In the genomic region with DNA sequence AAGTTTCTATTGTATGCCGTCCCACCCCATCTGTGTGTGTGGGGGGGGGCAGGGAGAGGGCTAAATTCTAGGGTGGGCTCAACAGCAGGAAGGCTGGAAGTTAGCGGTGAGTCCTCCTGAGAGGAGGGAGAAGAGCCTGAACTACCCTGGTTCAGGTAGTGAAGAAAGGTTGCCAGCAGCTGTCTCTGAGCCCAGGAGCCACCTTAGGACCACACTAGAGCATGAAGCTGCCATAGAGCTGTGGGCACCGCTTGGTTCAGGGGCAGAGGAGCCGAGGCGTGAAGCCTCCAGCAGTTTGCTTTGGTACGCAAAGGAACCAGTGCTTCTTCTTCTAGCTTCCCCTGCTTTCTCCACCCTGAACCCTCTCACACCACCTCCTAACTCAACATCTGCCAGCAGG, we compare ENCODE assay signal across 11 mouse cellular contexts. TPM values are rescaled to one million over a fixed set of nuclear protein-coding genes. Genes with fewer than 3 reads are reported as not detected.
DNase-seq lines count a peak whose midpoint lies in the region; ATAC-seq and TF ChIP-seq lines count a peak whose summit lies in the region.
"Had no signal": no experiment of that assay in that cellular context is flagged by ENCODE, and none has a peak within 500 bp of the region (broad histone marks: within the 10 kb centered on the region; RNA-seq: fewer than 3 reads in every experiment).

No protein-coding gene starts in this region.

- 46% methylated on average over 6 of the region's 6 CpGs for WGBS in heart, embryonic 11.5 days (ENCODE audit: insufficient replicate concordance)
- 44% methylated on average over 6 of the region's 6 CpGs for WGBS in midbrain, embryonic 10.5 days
- WGBS in midbrain, postnatal 0 days = 51% methylated on average over 6 of the region's 6 CpGs
- WGBS in limb, embryonic 14.5 days = 57% methylated on average over 6 of the region's 6 CpGs
- 49% methylated on average over 6 of the region's 6 CpGs for WGBS in stomach, embryonic 15.5 days
- WGBS in cerebellum, adult 2 months = 58% methylated on average over 6 of the region's 6 CpGs

- H3K4me2 ChIP-seq in heart, embryonic 11.5 days = peak overlapping the region; percentile 56
- no peak overlapping the region for H3K4me2 ChIP-seq in midbrain, postnatal 0 days (ENCODE audit: low read depth, low read length, poor library complexity, severe bottlenecking)
- H3K4me2 ChIP-seq in limb, embryonic 14.5 days (replicated peaks; ENCODE audit: low read depth, low read length, severe bottlenecking) = peak overlapping the region; percentile 39
- H3K4me2 ChIP-seq in stomach, embryonic 15.5 days = peak overlapping the region; percentile 44

- peaks cover 71% of the 10 kb centered on the region for H3K4me1 ChIP-seq in heart, embryonic 11.5 days (ENCODE audit: control insufficient read depth, insufficient read depth, low read length)
- peaks cover 100% of the 10 kb centered on the region for H3K4me1 ChIP-seq in midbrain, embryonic 10.5 days
- H3K4me1 ChIP-seq in midbrain, postnatal 0 days (ENCODE audit: insufficient read depth, low read length) = peaks cover 15% of the 10 kb centered on the region; the same call in 1 of the 2 replicates
- H3K4me1 ChIP-seq in limb, embryonic 14.5 days (ENCODE audit: control insufficient read depth, insufficient read depth, low read length) = peaks cover 49% of the 10 kb centered on the region
- peaks cover 64% of the 10 kb centered on the region for H3K4me1 ChIP-seq in stomach, embryonic 15.5 days
- H3K4me1 ChIP-seq in cerebellum, adult 2 months (ENCODE audit: control insufficient read depth, insufficient read depth, low read length) = peaks cover 11% of the 10 kb centered on the region

- no peak for TF ChIP-seq CTCF in midbrain, postnatal 0 days (IDR thresholded peaks at IDR 0.05)
- TF ChIP-seq CTCF in cerebellum, adult 2 months (IDR thresholded peaks at IDR 0.05; ENCODE audit: borderline replicate concordance, insufficient read depth, low read depth, low read length) = no peak

- no peaks in the 10 kb centered on the region for H3K36me3 ChIP-seq in heart, embryonic 11.5 days (ENCODE audit: control insufficient read depth, insufficient read depth, low read length)
- peaks cover 32% of the 10 kb centered on the region for H3K36me3 ChIP-seq in midbrain, embryonic 10.5 days
- no peaks in the 10 kb centered on the region for H3K36me3 ChIP-seq in midbrain, postnatal 0 days (ENCODE audit: insufficient read depth, low read length)
- H3K36me3 ChIP-seq in limb, embryonic 14.5 days (ENCODE audit: control insufficient read depth, insufficient read depth, low read length) = no peaks in the 10 kb centered on the region
- no peaks in the 10 kb centered on the region for H3K36me3 ChIP-seq in stomach, embryonic 15.5 days

- peaks cover 7% of the 10 kb centered on the region for H3K27me3 ChIP-seq in heart, embryonic 11.5 days (ENCODE audit: control insufficient read depth, insufficient read depth, low read length)
- peaks cover 14% of the 10 kb centered on the region for H3K27me3 ChIP-seq in midbrain, embryonic 10.5 days (ENCODE audit: low read depth, poor library complexity, severe bottlenecking)
- no peaks in the 10 kb centered on the region for H3K27me3 ChIP-seq in midbrain, postnatal 0 days (ENCODE audit: insufficient read depth, low read length)
- peaks cover 5% of the 10 kb centered on the region; the same call in 1 of the 2 replicates for H3K27me3 ChIP-seq in limb, embryonic 14.5 days (ENCODE audit: control insufficient read depth, insufficient read depth, low read length)
- peaks cover 6% of the 10 kb centered on the region for H3K27me3 ChIP-seq in stomach, embryonic 15.5 days (replicated peaks)
- H3K27me3 ChIP-seq in cerebellum, adult 2 months (ENCODE audit: control insufficient read depth, insufficient read depth, low read length) = no peaks in the 10 kb centered on the region

- TF ChIP-seq POLR2A in limb, embryonic 14.5 days (IDR thresholded peaks at IDR 0.05; ENCODE audit: borderline replicate concordance, extremely low read depth, insufficient read depth, insufficient read length) = no peak
- TF ChIP-seq POLR2A in cerebellum, adult 2 months (IDR thresholded peaks at IDR 0.05; ENCODE audit: borderline replicate concordance, insufficient read depth, low read length) = no peak

- no peaks in the 10 kb centered on the region for H3K9me3 ChIP-seq in heart, embryonic 11.5 days (replicated peaks; ENCODE audit: control insufficient read depth, low read length)
- no peaks in the 10 kb centered on the region for H3K9me3 ChIP-seq in midbrain, embryonic 10.5 days (replicated peaks)
- H3K9me3 ChIP-seq in midbrain, postnatal 0 days (ENCODE audit: low read length) = no peaks in the 10 kb centered on the region
- H3K9me3 ChIP-seq in limb, embryonic 14.5 days (ENCODE audit: control insufficient read depth, low read length) = no peaks in the 10 kb centered on the region
- H3K9me3 ChIP-seq in stomach, embryonic 15.5 days = no peaks in the 10 kb centered on the region

- no peak for DNase-seq in heart, adult 8-10 months (ENCODE audit: low spot score)
- DNase-seq in midbrain, embryonic 10.5 days (ENCODE audit: low spot score) = no peak
- no peak for DNase-seq in midbrain, postnatal 0 days (ENCODE audit: low spot score)
- DNase-seq in limb, embryonic 14.5 days (ENCODE audit: low spot score) = no peak
- no peak for DNase-seq in cerebellum, adult 2 months

- peak overlapping the region; percentile 19; the same call in 1 of the 2 replicates for H3K4me3 ChIP-seq in heart, embryonic 11.5 days (ENCODE audit: low read depth, low read length)
- H3K4me3 ChIP-seq in midbrain, embryonic 10.5 days = peak overlapping the region; percentile 41
- H3K4me3 ChIP-seq in midbrain, postnatal 0 days (ENCODE audit: low read depth, low read length) = no peak overlapping the region
- H3K4me3 ChIP-seq in limb, embryonic 14.5 days (replicated peaks; ENCODE audit: low read length) = no peak overlapping the region
- no peak overlapping the region for H3K4me3 ChIP-seq in stomach, embryonic 15.5 days (replicated peaks)
- H3K4me3 ChIP-seq in cerebellum, adult 2 months (replicated peaks; ENCODE audit: insufficient read depth, low read depth, low read length) = no peak overlapping the region

- peak overlapping the region; percentile 97 for H3K27ac ChIP-seq in heart, embryonic 11.5 days (ENCODE audit: low read depth, low read length)
- H3K27ac ChIP-seq in midbrain, embryonic 10.5 days (replicated peaks) = peak overlapping the region; percentile 95
- H3K27ac ChIP-seq in midbrain, postnatal 0 days (ENCODE audit: low read depth, low read length) = no peak overlapping the region
- H3K27ac ChIP-seq in limb, embryonic 14.5 days (replicated peaks; ENCODE audit: low read depth, low read length) = peak overlapping the region; percentile 63
- peak overlapping the region; percentile 95 for H3K27ac ChIP-seq in stomach, embryonic 15.5 days
- H3K27ac ChIP-seq in cerebellum, adult 2 months (ENCODE audit: insufficient read depth, low read length) = no peak overlapping the region

- peak overlapping the region; percentile 70 for H3K9ac ChIP-seq in heart, embryonic 11.5 days (ENCODE audit: low read depth, low read length)
- no peak overlapping the region for H3K9ac ChIP-seq in midbrain, postnatal 0 days (replicated peaks; ENCODE audit: low read length, poor library complexity, severe bottlenecking)
- 0 out of 2 replicates have a peak overlapping the region, but pooled peaks have one; percentile 40 for H3K9ac ChIP-seq in limb, embryonic 14.5 days (ENCODE audit: low read depth, low read length, severe bottlenecking)
- H3K9ac ChIP-seq in stomach, embryonic 15.5 days = no peak overlapping the region

- no peak for ATAC-seq in heart, embryonic 11.5 days (replicated peaks; ENCODE audit: insufficient number of reproducible peaks, low FRiP score, low TSS enrichment)
- no peak for ATAC-seq in midbrain, postnatal 0 days (ENCODE audit: low FRiP score)
- no peak for ATAC-seq in limb, embryonic 14.5 days (ENCODE audit: low FRiP score, low read depth)
- ATAC-seq in stomach, embryonic 15.5 days (ENCODE audit: insufficient read depth, low FRiP score, low read depth) = no peak
- no peak for ATAC-seq in erythroblast, adult 5-6 weeks (replicated peaks; ENCODE audit: low FRiP score, poor library complexity, severe bottlenecking)
- ATAC-seq: activated CD4-positive, CD25-positive, alpha-beta regulatory T cell, adult 4 months had no signal

RNA-seq across cellular contexts. Expression of a gene that starts 12.7 kb away (rescaled TPM):
- 11.1 and 15.1 TPM in 2 replicates for polyA plus RNA-seq in heart, embryonic 11.5 days (2014; fragmentation: Nextera tagmentation; extraction: Ambion mirVana)
- 10 to 100 TPM; 10.1 to 25.1 (median 18.9) TPM for total RNA-seq in heart, adult 8-10 months (2022)
- 125 and 158 TPM in 2 replicates for polyA plus RNA-seq in midbrain, embryonic 10.5 days (2016; fragmentation: Nextera tagmentation; extraction: Ambion mirVana)
- total RNA-seq in midbrain, postnatal 0 days (2014; rRNA removed) = 22.4 and 37.1 TPM in 2 replicates
- 8.2 and 8.8 TPM in 2 replicates for polyA plus RNA-seq in midbrain, postnatal 0 days (2015; fragmentation: Nextera tagmentation; extraction: Ambion mirVana)
- 28.4 and 36.0 TPM in 2 replicates for polyA plus RNA-seq in limb, embryonic 14.5 days (2012; rRNA removed)
- polyA plus RNA-seq in limb, embryonic 14.5 days (2014; fragmentation: Nextera tagmentation; extraction: Ambion mirVana) = 24.5 and 28.7 TPM in 2 replicates
- 18.6 and 19.1 TPM in 2 replicates for polyA plus RNA-seq in stomach, embryonic 15.5 days (2015; fragmentation: Nextera tagmentation; extraction: Ambion mirVana)
- 2.7 and 3.4 TPM in 2 replicates for polyA plus RNA-seq in cerebellum, adult 2 months (2012; rRNA removed)
- total RNA-seq in erythroblast, adult 5-6 weeks (2015; ENCODE audit: low replicate concordance) = not detected in 2 replicates
- total RNA-seq in erythroblast, adult 5-6 weeks (2017; ENCODE audit: low replicate concordance) = 0.42 TPM in 1 of 2 replicates, not detected in the other
- polyA plus RNA-seq: activated CD4-positive, CD25-positive, alpha-beta regulatory T cell, adult 4 months had no signal

RNA-seq across cellular contexts. Expression of a gene that starts 16.4 kb away (rescaled TPM):
- polyA plus RNA-seq in heart, embryonic 11.5 days (2014; fragmentation: Nextera tagmentation; extraction: Ambion mirVana) = not detected in 2 replicates
- under 1 TPM in 3 of 4 experiments, not detected in 1; 0.09 to 0.69 (median 0.27) TPM for total RNA-seq in heart, adult 8-10 months (2022)
- polyA plus RNA-seq in midbrain, embryonic 10.5 days (2016; fragmentation: Nextera tagmentation; extraction: Ambion mirVana) = 0.41 and 0.86 TPM in 2 replicates
- 248 and 284 TPM in 2 replicates for total RNA-seq in midbrain, postnatal 0 days (2014; rRNA removed)
- polyA plus RNA-seq in midbrain, postnatal 0 days (2015; fragmentation: Nextera tagmentation; extraction: Ambion mirVana) = 180 and 212 TPM in 2 replicates
- 1.6 and 1.8 TPM in 2 replicates for polyA plus RNA-seq in limb, embryonic 14.5 days (2012; rRNA removed)
- 0.39 and 0.41 TPM in 2 replicates for polyA plus RNA-seq in limb, embryonic 14.5 days (2014; fragmentation: Nextera tagmentation; extraction: Ambion mirVana)
- 0.17 and 0.23 TPM in 2 replicates for polyA plus RNA-seq in stomach, embryonic 15.5 days (2015; fragmentation: Nextera tagmentation; extraction: Ambion mirVana)
- 357 and 400 TPM in 2 replicates for polyA plus RNA-seq in cerebellum, adult 2 months (2012; rRNA removed)
- not detected in 2 replicates for total RNA-seq in erythroblast, adult 5-6 weeks (2015; ENCODE audit: low replicate concordance)
- not detected in 2 replicates for total RNA-seq in erythroblast, adult 5-6 weeks (2017; ENCODE audit: low replicate concordance)
- total RNA-seq: neutrophil, adult 5-6 weeks had no signal
- polyA plus RNA-seq: activated CD4-positive, CD25-positive, alpha-beta regulatory T cell, adult 4 months had no signal

RNA-seq across cellular contexts. Expression of a gene that starts 35.2 kb away (rescaled TPM):
- 24.1 and 25.1 TPM in 2 replicates for polyA plus RNA-seq in heart, embryonic 11.5 days (2014; fragmentation: Nextera tagmentation; extraction: Ambion mirVana)
- not detected for total RNA-seq in heart, adult 8-10 months (2022)
- polyA plus RNA-seq in midbrain, embryonic 10.5 days (2016; fragmentation: Nextera tagmentation; extraction: Ambion mirVana) = 562 and 684 TPM in 2 replicates
- total RNA-seq in midbrain, postnatal 0 days (2014; rRNA removed) = 19.2 and 27.1 TPM in 2 replicates
- 49.0 and 50.8 TPM in 2 replicates for polyA plus RNA-seq in midbrain, postnatal 0 days (2015; fragmentation: Nextera tagmentation; extraction: Ambion mirVana)
- 176 and 192 TPM in 2 replicates for polyA plus RNA-seq in limb, embryonic 14.5 days (2012; rRNA removed)
- polyA plus RNA-seq in limb, embryonic 14.5 days (2014; fragmentation: Nextera tagmentation; extraction: Ambion mirVana) = 267 and 331 TPM in 2 replicates
- polyA plus RNA-seq in stomach, embryonic 15.5 days (2015; fragmentation: Nextera tagmentation; extraction: Ambion mirVana) = 17.2 and 20.0 TPM in 2 replicates
- polyA plus RNA-seq in cerebellum, adult 2 months (2012; rRNA removed) = 3.5 and 5.0 TPM in 2 replicates
- total RNA-seq in erythroblast, adult 5-6 weeks (2015; ENCODE audit: low replicate concordance) = not detected in 2 replicates
- not detected in 2 replicates for total RNA-seq in erythroblast, adult 5-6 weeks (2017; ENCODE audit: low replicate concordance)
- total RNA-seq: gastrocnemius, adult 8-10 months; neutrophil, adult 5-6 weeks had no signal
- polyA plus RNA-seq: activated CD4-positive, CD25-positive, alpha-beta regulatory T cell, adult 4 months had no signal

RNA-seq across cellular contexts. Expression of a gene that starts 43.8 kb away (rescaled TPM):
- polyA plus RNA-seq in heart, embryonic 11.5 days (2014; fragmentation: Nextera tagmentation; extraction: Ambion mirVana) = not detected in 2 replicates
- not detected for total RNA-seq in heart, adult 8-10 months (2022)
- polyA plus RNA-seq in midbrain, embryonic 10.5 days (2016; fragmentation: Nextera tagmentation; extraction: Ambion mirVana) = 0.10 TPM in 1 of 2 replicates, not detected in the other
- total RNA-seq in midbrain, postnatal 0 days (2014; rRNA removed) = 2.4 and 3.0 TPM in 2 replicates
- polyA plus RNA-seq in midbrain, postnatal 0 days (2015; fragmentation: Nextera tagmentation; extraction: Ambion mirVana) = 0.83 and 0.85 TPM in 2 replicates
- polyA plus RNA-seq in limb, embryonic 14.5 days (2012; rRNA removed) = 0.29 and 0.63 TPM in 2 replicates
- 0.15 and 0.22 TPM in 2 replicates for polyA plus RNA-seq in limb, embryonic 14.5 days (2014; fragmentation: Nextera tagmentation; extraction: Ambion mirVana)
- 0.18 TPM in 1 of 2 replicates, not detected in the other for polyA plus RNA-seq in stomach, embryonic 15.5 days (2015; fragmentation: Nextera tagmentation; extraction: Ambion mirVana)
- polyA plus RNA-seq in cerebellum, adult 2 months (2012; rRNA removed) = 103 and 112 TPM in 2 replicates
- not detected in 2 replicates for total RNA-seq in erythroblast, adult 5-6 weeks (2015; ENCODE audit: low replicate concordance)
- not detected in 2 replicates for total RNA-seq in erythroblast, adult 5-6 weeks (2017; ENCODE audit: low replicate concordance)
- total RNA-seq: neutrophil, adult 5-6 weeks had no signal
- polyA plus RNA-seq: activated CD4-positive, CD25-positive, alpha-beta regulatory T cell, adult 4 months had no signal

RNA-seq across cellular contexts. Expression of a gene that starts 53.1 kb away (rescaled TPM):
- polyA plus RNA-seq in heart, embryonic 11.5 days (2014; fragmentation: Nextera tagmentation; extraction: Ambion mirVana) = 14.3 and 14.9 TPM in 2 replicates
- 1 to 10 TPM; 4.6 to 6.7 (median 5.3) TPM for total RNA-seq in heart, adult 8-10 months (2022)
- polyA plus RNA-seq in midbrain, embryonic 10.5 days (2016; fragmentation: Nextera tagmentation; extraction: Ambion mirVana) = 18.6 and 21.6 TPM in 2 replicates
- 27.8 and 28.2 TPM in 2 replicates for total RNA-seq in midbrain, postnatal 0 days (2014; rRNA removed)
- 17.6 and 19.1 TPM in 2 replicates for polyA plus RNA-seq in midbrain, postnatal 0 days (2015; fragmentation: Nextera tagmentation; extraction: Ambion mirVana)
- 53.6 and 61.8 TPM in 2 replicates for polyA plus RNA-seq in limb, embryonic 14.5 days (2012; rRNA removed)
- polyA plus RNA-seq in limb, embryonic 14.5 days (2014; fragmentation: Nextera tagmentation; extraction: Ambion mirVana) = 15.6 and 18.7 TPM in 2 replicates
- polyA plus RNA-seq in stomach, embryonic 15.5 days (2015; fragmentation: Nextera tagmentation; extraction: Ambion mirVana) = 16.2 and 17.6 TPM in 2 replicates
- 46.8 and 49.5 TPM in 2 replicates for polyA plus RNA-seq in cerebellum, adult 2 months (2012; rRNA removed)
- 0.58 and 1.7 TPM in 2 replicates for total RNA-seq in erythroblast, adult 5-6 weeks (2015; ENCODE audit: low replicate concordance)
- 2.4 and 3.2 TPM in 2 replicates for total RNA-seq in erythroblast, adult 5-6 weeks (2017; ENCODE audit: low replicate concordance)

Comparison
In these comparisons a context has a peak if more than half of its experiments do, and no peak if none do; other contexts are left out.
1. H3K27ac ChIP-seq: peak in heart, embryonic 11.5 days (single experiment), midbrain, embryonic 10.5 days (single experiment), limb, embryonic 14.5 days (single experiment) and stomach, embryonic 15.5 days (single experiment); none in midbrain, postnatal 0 days (single experiment) and cerebellum, adult 2 months (single experiment).
2. H3K4me3 ChIP-seq: peak in heart, embryonic 11.5 days (single experiment) and midbrain, embryonic 10.5 days (single experiment); none in midbrain, postnatal 0 days (single experiment), limb, embryonic 14.5 days (single experiment), stomach, embryonic 15.5 days (single experiment) and cerebellum, adult 2 months (single experiment).
3. RNA of a gene that starts 16.4 kb away (polyA plus RNA-seq): 357 to 400 TPM in cerebellum, adult 2 months and 180 to 212 TPM in midbrain, postnatal 0 days; 0.39 to 1.8 TPM in limb, embryonic 14.5 days, 0.41 to 0.86 TPM in midbrain, embryonic 10.5 days, 0.17 to 0.23 TPM in stomach, embryonic 15.5 days and not detected in heart, embryonic 11.5 days; every median in the first group is over 10 times any median in the second.
4. H3K9ac ChIP-seq: peak in heart, embryonic 11.5 days (single experiment) and limb, embryonic 14.5 days (single experiment); none in midbrain, postnatal 0 days (single experiment) and stomach, embryonic 15.5 days (single experiment).